Mouse (Mus musculus) megakaryocyte, embryonic 14.5 days (primary cell): ENCODE data around the gene Ptgr1. TPM values are rescaled to one million over a fixed set of nuclear protein-coding genes. Genes with fewer than 3 reads are reported as not detected.

Source experiments
- H3K27me3 ChIP-seq: replicated peaks from 2 replicates; pipeline ENCODE3; 2012; ENCODE audit warnings: inconsistent platforms
- H3K36me3 ChIP-seq: replicated peaks from 2 replicates; pipeline ENCODE3; 2012; ENCODE audit warnings: low read length, inconsistent platforms, mixed read lengths
- H3K4me1 ChIP-seq: 2 replicates; pipeline ENCODE4 v1.6.1; 2012; ENCODE audit warnings: inconsistent platforms
- H3K4me3 ChIP-seq: replicated peaks from 2 replicates; pipeline ENCODE3; 2012; ENCODE audit warnings: moderate library complexity, mild to moderate bottlenecking, inconsistent platforms
- H3K9me3 ChIP-seq: 2 replicates; pipeline ENCODE4 v1.6.1; 2012; ENCODE audit warnings: inconsistent platforms
- FLI1 ChIP-seq: IDR thresholded peaks from 2 replicates; pipeline ENCODE4 v1.6.1; 2012; ENCODE audit warnings: low read length, inconsistent platforms, mixed read lengths
- GATA1 ChIP-seq: IDR thresholded peaks from 3 replicates; pipeline ENCODE4 v1.6.1; 2012; ENCODE audit warnings: mixed read lengths, low read length, inconsistent platforms, borderline replicate concordance
- polyA plus RNA-seq: library from polyadenylated mRNA; stranded (reverse); fragments of >175 nt; gene quantifications from 2 replicates; pipeline ENCODE4 v1.2.3, GENCODE M21; 2012; ENCODE audit warnings: low replicate concordance; ENCODE audit not compliant: insufficient read depth

The Ptgr1 gene
- polyA plus RNA-seq, 1 experiment, result 0.67 TPM

DNA sequence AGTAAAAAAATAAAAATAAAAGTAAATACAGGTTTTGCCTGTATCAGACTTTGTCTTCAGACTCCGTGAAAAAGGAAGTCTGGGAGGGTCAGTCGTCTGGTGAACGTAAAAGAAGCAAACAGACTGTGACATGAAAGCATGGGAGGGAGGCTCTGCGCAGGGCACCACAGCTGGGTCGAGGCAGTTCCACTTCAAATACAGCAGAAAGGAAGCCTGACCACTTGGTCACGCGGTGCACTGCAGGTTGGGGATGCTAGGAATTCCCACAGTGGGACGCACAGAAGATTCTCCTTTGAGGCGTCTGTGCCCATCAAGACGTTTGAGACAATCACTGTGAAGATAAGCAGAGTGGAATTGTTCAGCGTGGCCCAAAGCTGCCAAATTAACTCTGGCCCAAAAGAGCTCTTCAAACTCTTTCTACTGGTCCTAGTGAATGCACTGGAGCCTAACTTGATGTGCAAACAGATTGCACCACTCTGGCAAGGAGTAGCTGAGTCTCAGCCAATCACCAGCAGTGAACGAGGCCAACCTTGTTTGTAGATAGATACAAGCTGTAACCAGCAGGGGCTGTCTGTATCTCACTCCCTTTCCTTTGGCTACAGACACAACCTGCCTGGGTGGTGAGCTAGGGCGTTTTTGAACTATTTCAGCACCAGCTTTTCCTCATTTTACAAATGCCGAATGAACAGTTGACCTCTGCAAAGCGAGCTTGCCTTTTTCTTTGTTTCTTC, 52.0 kb downstream of the Ptgr1 start:
- no peaks in the 10 kb centered on the region for H3K36me3 ChIP-seq
- peaks cover 6% of the 10 kb centered on the region; the same call in 1 of the 2 replicates for H3K4me1 ChIP-seq
- H3K27me3 ChIP-seq, result peaks cover 29% of the 10 kb centered on the region
- no peak overlapping the region for H3K4me3 ChIP-seq
- TF ChIP-seq GATA1 (no peak), FLI1 (no peak)
- H3K9me3 ChIP-seq, result no peaks in the 10 kb centered on the region

DNA sequence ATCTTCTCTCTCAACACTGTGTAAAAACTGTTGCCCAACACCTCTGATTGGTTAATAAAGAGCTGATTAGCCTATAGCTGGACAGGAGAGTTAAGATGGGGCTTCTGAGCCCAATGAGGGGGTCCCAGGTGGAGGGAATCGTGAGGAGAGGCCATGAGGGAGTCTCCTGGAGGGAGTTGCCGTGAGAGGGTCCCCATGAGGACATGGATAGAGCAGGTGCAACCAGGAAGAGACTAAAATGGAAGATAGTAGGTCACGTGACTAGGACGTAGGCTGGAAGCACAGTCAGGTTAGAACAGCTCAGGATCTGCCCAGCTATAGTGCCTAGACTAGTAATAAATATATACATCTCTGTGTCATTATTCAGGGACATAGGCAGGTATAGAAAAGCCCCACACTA, 52.6 kb downstream of the Ptgr1 start:
- H3K36me3 ChIP-seq, result no peaks in the 10 kb centered on the region
- TF ChIP-seq GATA1 (no peak), FLI1 (no peak)
- H3K4me1 ChIP-seq, result peaks cover 6% of the 10 kb centered on the region; the same call in 1 of the 2 replicates
- H3K4me3 ChIP-seq, result no peak overlapping the region
- peaks cover 26% of the 10 kb centered on the region for H3K27me3 ChIP-seq
- no peaks in the 10 kb centered on the region for H3K9me3 ChIP-seq

DNA sequence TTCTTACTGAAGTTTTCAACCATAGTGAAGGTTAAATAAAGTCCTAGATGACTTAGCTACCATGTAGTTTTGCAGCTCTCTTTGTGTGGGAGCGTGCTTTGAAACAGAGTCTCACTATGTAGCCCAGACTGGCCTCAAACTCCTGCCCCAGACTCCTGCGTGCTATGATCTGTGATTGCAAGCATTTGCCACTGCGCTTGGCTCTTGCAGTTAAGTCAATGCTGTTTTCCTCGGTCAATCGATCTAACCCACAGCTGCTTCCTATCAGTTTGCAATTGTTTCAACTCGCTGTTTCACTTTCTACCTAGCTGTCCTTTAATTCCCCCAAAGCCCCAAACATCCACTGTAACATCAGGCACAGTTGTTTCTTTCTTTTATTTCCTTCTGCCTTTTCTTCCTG, 54.4 kb downstream of the Ptgr1 start:
- H3K27me3 ChIP-seq, result peaks cover 27% of the 10 kb centered on the region
- no peak for TF ChIP-seq GATA1
- TF ChIP-seq FLI1, result no peak
- peaks cover 6% of the 10 kb centered on the region; the same call in 1 of the 2 replicates for H3K4me1 ChIP-seq
- H3K36me3 ChIP-seq, result no peaks in the 10 kb centered on the region
- no peak overlapping the region for H3K4me3 ChIP-seq
- H3K9me3 ChIP-seq, result peaks cover 3% of the 10 kb centered on the region

DNA sequence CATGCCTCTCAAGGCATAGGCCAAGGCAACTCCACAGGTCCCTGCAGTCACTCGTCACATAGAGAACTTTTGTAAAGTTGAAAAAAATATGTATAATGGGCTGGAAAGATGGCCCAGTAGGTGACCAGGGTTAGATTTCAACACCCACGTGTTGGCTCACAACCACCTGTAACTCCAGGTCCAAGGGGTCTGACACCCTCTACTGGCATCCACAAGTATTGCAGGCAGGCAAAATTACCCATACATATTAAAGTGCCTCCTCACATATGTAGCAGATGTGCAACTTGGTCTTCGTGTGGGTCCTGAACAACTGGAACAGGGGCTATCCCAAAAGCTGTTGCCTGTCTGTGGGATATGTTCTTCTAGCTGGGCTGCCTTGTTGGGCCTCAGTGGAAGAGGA, 59.3 kb downstream of the Ptgr1 start:
- H3K4me3 ChIP-seq, result no peak overlapping the region
- peaks cover 16% of the 10 kb centered on the region for H3K27me3 ChIP-seq
- no peak for TF ChIP-seq FLI1
- peaks cover 15% of the 10 kb centered on the region for H3K9me3 ChIP-seq
- no peaks in the 10 kb centered on the region for H3K36me3 ChIP-seq
- H3K4me1 ChIP-seq, result 0 out of 2 replicates have a peak, but pooled peaks cover 3% of the 10 kb centered on the region

DNA sequence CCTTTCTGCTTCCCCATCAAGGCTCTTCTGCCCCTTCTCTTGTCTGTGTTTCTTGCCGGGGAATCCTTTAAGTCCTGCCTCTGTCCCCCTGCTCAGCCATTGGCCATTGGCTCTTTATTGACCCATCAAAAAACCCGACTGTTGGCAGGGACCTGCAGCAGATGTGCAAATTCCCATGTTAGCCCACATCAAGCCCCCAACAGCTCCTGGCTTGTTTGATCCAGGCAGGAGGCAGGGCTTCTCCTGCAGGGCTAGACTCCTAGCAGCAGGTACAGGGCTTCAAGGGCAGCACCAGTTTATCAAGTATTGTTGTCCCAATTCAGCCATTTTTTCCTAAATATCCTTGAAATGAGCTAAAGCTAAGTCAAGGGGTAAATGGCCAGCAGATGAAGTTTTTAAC, 60.8 kb downstream of the Ptgr1 start:
- H3K4me3 ChIP-seq, result no peak overlapping the region
- H3K36me3 ChIP-seq, result no peaks in the 10 kb centered on the region
- H3K4me1 ChIP-seq, result 0 out of 2 replicates have a peak, but pooled peaks cover 3% of the 10 kb centered on the region
- peaks cover 11% of the 10 kb centered on the region for H3K27me3 ChIP-seq
- TF ChIP-seq GATA1 (no peak), FLI1 (no peak)
- H3K9me3 ChIP-seq, result peaks cover 17% of the 10 kb centered on the region

DNA sequence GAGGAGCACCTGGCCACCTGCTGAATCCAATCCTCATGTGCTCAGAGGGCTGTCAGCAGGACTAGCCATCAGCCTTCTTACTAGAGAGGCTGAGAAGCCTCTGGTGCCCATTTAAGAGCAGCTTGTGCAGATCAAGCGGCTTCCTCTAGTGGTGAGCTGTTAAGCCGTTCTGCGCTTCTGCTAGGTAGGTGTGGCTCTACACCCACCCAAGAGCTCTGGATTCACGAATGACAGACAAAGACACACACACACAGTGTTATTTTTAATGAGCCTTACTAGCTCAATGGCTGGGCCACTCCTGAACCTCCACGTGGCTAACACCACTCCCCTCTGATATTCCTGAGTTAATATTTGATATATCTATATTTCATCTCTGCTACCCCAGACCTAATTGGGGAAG, 61.3 kb downstream of the Ptgr1 start:
- Histone ChIP-seq H3K27me3 (peaks cover 15% of the 10 kb centered on the region), H3K36me3 (no peaks in the 10 kb centered on the region), H3K4me3 (no peak overlapping the region), H3K9me3 (peaks cover 17% of the 10 kb centered on the region), H3K4me1 (0 out of 2 replicates have a peak, but pooled peaks cover 3% of the 10 kb centered on the region)
- TF ChIP-seq GATA1 (no peak), FLI1 (no peak)

DNA sequence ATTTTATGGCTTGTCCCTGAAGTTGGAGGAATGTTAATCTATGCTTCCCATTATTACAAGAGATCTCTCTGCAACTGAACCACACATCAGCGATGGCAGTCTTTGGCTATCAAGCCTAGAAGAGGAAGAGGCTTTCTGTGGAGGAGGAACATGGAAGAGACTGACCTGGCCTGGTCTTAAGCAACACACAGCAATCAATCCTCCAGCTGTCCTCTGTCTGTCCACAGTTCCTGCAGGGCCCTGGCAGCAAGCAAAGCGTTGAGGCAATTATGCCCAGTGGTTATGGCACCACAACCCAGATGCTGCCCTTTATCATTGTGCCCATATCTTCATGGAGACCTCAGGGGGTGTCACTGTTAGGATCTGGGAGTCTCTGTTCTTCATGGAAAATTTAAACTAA, 63.0 kb downstream of the Ptgr1 start:
- Histone ChIP-seq H3K4me3 (no peak overlapping the region), H3K27me3 (peaks cover 20% of the 10 kb centered on the region), H3K4me1 (0 out of 2 replicates have a peak, but pooled peaks cover 3% of the 10 kb centered on the region), H3K36me3 (no peaks in the 10 kb centered on the region), H3K9me3 (peaks cover 27% of the 10 kb centered on the region)
- TF ChIP-seq GATA1 (no peak), FLI1 (no peak)

Other genes starting within 250 kb of the Ptgr1 start
- not detected in 2 replicates for gene Olfr267, start 199.4 kb downstream of the Ptgr1 start, polyA plus RNA-seq
- gene Ecpas, start 74.4 kb downstream of the Ptgr1 start, polyA plus RNA-seq, result 4.9 and 12.6 TPM in 2 replicates
- not detected in 2 replicates for gene Zkscan16, start 43.5 kb downstream of the Ptgr1 start, polyA plus RNA-seq
- gene Dnajc25, start 7.9 kb upstream of the Ptgr1 start, polyA plus RNA-seq, result 1.7 and 2.9 TPM in 2 replicates
- not detected in 2 replicates for gene Gm20503, start 16.1 kb upstream of the Ptgr1 start, polyA plus RNA-seq
- 14.0 and 19.6 TPM in 2 replicates for gene Gng10, start 48.0 kb upstream of the Ptgr1 start, polyA plus RNA-seq
- gene AI481877, start 151.9 kb upstream of the Ptgr1 start, polyA plus RNA-seq, result 0.35 TPM in 1 of 2 replicates, not detected in the other
- 1.4 and 3.1 TPM in 2 replicates for gene Ugcg, start 202.1 kb upstream of the Ptgr1 start, polyA plus RNA-seq